Mouse (Mus musculus): ENCODE measurements at regions not wholly inside any gene's neighbourhood (a gene's known extent, or its start where the extent isn't known, plus 50 kb on each side); places are given as distances from the start of the nearest gene placed in this dataset.

DNA sequence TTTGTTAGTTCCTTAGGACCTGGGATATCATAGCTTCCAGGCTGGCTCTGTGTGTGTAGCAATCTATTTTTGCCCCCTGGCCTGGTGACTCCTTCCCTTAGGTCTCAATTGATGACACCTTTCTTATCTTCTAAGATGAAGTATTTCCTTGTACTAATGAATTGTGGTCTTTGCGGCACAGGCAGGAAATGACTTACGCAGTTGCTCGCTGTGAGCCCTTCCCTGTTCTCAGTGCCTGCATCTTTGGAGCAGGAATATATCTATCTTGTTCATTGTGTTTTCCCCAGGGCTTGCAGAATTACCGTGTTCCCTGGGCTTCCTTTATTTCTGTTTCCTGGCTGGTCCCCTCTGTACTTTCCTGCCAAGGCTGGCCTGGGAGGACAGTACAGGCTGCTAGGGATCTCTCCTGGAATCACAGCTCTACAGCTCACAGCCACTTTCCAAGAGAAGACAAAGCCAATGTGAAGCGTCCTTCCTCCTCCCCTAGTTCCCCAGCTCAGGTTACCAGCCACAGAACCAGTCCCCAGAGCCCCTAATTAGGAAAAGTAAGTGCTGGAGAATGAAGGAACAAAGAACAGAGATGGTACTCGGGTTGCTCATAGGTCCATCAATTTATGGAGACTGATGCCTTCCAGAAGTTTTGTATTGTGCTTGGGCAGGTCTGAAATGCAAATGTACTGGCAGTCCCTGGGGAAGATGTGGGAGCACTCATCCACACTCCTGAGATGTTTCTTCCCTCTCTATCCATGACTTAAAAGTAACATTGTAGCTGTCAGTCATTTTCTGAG lies 119.2 kb upstream of the Eef2kmt start:
- no peak for DNase-seq

DNA sequence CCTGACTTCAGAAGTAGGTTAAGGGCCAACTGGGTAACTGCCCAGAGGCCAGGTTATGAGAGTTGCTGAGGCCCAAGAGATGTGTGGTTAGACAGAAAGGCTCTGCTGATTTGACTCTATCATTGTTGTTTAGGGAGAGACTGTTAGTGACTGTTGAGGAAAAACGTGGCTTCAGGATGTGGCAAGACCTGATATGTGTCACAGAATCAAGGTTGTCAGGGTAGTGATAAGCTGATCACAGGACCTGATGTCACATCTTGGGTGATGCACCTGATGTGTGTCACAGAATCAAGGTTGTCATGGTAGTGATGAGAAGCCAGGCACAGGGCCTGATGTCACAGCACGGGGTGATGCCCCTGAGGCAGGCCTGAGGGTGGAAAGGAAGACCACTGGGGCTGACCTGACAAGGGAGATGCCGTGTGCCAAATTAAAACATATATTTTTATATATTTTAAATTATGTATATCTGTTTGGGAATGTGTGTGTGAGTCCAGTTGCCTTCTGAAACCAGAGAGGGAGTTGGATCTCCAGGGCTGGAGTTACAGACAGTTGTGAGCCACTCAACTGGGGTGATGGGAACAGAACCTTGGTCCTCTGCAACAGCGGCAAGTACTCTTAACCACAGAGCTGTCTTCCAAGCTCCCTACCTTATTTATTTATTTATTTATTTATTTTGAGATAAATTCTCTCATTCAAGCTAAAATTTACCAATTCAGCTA lies 115.6 kb upstream of the Eef2kmt start:
- DNase-seq = no peak

DNA sequence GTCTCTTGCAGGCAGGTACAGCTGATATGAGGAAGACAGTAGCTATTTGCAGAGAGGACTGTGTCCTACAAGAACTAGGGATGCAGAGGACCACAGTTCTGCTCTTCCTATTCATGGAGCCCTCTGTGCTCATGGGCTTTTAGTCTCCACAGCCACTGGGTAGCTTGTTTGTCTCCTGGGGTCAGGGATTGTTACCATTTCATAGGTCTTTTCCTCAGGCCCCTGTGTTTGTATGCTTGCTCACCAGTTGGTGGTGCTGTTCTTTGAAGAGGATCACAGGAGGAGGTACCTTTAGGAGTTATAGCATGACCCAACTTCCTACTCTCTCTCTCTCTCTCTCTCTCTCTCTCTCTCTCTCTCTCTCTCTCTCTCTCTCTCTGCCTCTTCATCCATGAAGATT lies 114.7 kb upstream of the Eef2kmt start:
- no peak for DNase-seq

- DNase-seq = no peak
Observed at GRCm38 (mm10) chr16:5368897-5369558, 113.2 kb upstream of the Eef2kmt start.

DNA sequence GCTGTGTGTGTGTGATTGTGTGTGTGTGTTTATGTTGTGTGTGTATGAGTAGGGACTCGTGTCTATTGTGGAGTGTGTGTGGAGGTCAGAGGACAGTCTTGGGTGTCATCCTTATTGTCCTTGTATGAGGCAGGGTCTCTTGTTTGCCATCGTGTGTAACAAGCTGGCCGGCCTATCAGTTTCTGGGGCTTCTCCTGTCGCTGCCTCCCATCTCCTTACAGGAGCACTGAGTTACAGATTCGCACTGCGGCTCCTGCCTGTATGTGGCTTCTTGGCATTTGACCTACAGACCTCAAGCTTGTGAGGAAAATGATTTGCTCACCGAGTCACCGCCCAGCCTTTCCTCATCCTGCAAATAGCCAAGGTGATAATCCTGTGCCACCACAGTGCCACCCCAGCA lies 112.6 kb upstream of the Eef2kmt start:
- no peak for DNase-seq

DNA sequence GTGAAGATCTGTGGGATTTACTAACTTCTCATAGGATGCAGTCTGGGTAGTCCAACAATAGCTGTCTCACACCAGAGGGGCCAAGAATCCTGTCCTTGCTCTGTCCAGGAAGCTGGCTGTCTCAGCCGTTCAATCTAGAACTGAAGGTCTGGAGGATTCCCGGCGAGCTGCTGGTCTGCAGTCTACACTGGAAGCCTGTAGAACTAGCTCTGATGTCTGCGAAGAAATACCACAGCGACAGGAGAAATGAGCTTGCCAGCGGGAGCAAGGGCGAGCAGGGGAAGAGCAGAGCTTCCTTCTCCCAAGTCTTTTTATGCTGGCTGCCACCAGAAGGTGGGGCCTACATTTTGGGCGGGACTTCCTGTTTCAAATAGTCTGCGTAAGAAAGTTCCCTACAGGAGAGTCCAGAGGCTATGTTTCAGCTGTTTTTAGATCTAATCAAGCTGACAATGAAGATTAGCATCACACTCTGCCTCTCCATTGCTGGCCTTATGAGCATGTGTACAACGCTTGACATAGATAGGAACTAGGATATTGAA lies 111.9 kb upstream of the Eef2kmt start:
- DNase-seq = no peak

GRCm38 (mm10) chr16:5366021-5366420 lies 110.2 kb upstream of the Eef2kmt start:
- DNase-seq = no peak

DNA sequence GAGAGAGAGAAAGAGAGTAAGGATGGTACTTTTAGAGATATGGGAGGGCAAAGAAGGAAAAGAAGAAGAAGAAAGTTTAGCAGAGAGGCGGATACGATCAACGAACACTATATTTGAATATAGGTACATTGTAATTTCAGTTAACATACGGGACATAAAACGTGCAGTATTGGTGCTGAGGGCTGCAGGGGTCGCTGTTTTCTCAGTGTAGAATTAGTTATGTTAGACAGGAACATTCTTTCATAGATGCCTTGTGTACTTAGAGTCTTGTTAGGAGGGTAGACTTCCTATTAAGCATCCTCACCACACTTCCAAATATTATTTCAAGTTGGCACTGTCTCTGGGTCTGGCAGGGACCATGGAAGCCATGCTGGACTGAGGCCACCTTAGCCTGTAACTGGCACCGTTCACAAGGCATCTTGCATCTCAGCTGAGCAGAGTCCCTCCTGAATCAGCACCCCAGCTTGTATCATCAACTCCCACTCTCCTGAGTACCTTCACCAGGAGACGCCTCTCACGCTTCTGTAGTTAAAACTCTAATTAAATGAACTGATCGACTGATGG lies 107.3 kb upstream of the Eef2kmt start:
- DNase-seq = no peak

DNA sequence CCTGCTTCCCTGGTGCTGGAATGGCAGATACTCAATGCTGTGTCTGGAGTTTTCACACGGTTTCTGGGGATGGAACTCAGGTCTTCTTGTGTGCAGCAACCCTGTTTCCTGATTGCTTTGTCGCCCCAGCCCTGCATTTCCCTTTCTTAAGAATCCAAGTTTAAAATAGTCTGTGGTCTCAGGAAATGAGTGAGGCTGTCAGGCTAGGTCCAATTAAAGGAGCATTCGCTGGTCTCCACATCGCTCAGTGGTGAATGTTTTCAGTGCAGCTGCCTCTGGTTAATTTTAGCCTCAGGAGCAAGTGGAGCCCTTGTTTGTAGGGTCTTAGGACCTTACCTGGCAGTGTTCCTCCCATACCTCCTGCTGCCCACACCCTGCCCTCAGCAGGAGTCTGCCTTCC lies 103.4 kb upstream of the Eef2kmt start:
- no peak for DNase-seq

GRCm38 (mm10) chr16:5353881-5354280 lies 98.1 kb upstream of the Eef2kmt start:
- no peak for DNase-seq

DNA sequence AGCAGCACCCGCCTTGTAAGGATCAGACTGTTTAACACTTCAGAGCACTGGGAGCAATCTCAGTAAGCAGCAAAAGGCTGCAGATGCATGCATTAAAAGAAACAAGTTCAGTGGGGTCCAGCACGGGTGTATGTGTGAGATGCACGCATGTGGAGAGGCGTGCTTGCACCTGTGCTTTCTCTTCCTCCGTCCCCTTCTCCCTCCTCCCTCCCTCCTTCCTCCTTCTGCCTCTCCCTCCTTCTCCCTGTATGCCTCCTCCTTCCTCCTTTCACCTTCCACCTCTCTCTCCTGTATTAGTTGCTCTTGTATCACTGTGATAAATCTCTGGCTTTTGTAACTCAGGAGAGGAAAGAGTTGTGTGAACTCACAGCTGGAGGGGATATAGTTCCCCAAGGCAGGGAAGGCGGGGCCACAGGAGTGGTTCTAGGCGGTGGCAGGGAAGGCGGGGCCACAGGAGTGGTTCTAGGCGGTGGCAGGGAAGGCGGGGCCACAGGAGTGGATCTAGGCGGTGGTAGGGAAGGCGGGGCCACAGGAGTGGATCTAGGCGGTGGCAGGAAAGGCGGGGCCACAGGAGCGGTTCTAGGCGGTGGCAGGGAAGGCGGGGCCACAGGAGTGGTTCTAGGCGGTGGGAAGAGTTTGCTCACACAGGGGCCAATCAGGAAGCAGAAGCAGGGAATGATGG lies 96.2 kb upstream of the Eef2kmt start:
- DNase-seq = no peak

- DNase-seq = no peak
Observed at GRCm38 (mm10) chr16:5347151-5347550, 91.4 kb upstream of the Eef2kmt start.

DNA sequence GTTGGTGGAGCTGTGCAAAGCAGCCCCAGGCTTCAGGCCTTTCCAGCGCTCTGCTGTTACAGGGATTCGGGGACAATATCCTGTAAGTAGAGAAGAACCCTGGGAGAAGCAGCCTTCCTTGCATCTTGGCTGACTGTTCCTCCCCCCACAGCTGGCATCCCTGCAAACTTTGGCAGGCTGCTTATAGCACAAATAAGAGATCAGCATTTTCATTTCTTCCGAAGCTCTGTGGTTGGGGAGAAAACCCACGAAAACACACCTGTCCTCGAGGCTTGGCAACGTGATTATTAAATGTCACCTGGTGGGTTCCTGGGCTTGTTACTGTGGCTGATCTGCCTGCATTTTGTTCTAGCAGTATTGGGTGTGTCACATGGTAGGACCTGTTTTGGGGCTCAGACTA lies 86.5 kb upstream of the Eef2kmt start:
- no peak for DNase-seq

- no peak for DNase-seq
Observed at GRCm38 (mm10) chr16:5316271-5316670, 60.5 kb upstream of the Eef2kmt start.

DNA sequence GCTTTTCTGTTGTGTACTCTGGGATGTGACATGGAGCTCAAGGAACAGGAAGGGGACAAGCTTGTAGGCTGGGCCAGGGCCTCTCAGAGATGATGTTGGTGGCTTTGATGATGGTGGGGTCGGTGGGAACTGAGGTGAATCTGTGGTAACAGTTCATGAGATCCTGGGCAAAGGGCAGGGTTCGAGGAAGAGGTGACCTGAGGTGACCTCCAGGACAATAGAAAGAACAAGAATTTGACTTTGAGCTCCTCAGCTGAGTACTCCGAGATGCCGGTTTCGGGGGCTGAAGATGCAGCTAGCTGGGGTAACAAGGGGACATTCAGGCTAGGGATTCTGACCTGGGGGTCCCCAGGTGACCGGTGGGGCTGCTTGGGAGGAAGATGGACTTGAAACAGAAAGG lies 57.5 kb upstream of the Eef2kmt start:
- DNase-seq = no peak

GRCm38 (mm10) chr16:5311456-5311855 lies 55.7 kb upstream of the Eef2kmt start:
- DNase-seq = no peak

GRCm38 (mm10) chr16:5310736-5311135 lies 55.0 kb upstream of the Eef2kmt start:
- no peak for DNase-seq

GRCm38 (mm10) chr16:5307761-5308160 lies 52.0 kb upstream of the Eef2kmt start:
- DNase-seq = no peak

DNA sequence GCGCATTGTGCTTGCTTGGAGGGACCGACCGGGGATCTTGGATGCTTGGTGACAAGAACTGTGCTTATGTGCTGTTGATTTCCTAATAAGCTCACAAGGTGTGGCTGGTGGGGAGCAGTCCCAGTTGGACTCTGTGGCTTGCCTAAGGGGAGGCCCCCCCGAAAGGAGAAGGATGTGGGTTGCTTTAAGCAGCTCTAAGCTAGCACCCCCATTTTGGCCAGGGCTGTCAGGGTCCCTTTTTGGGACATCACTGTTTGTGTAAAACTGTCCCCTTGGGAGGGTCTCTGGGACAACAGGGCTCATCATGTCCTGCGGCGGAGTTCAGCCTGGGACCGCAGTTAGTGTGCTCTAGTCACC lies 51.4 kb upstream of the Eef2kmt start:
- no peak for DNase-seq

DNA sequence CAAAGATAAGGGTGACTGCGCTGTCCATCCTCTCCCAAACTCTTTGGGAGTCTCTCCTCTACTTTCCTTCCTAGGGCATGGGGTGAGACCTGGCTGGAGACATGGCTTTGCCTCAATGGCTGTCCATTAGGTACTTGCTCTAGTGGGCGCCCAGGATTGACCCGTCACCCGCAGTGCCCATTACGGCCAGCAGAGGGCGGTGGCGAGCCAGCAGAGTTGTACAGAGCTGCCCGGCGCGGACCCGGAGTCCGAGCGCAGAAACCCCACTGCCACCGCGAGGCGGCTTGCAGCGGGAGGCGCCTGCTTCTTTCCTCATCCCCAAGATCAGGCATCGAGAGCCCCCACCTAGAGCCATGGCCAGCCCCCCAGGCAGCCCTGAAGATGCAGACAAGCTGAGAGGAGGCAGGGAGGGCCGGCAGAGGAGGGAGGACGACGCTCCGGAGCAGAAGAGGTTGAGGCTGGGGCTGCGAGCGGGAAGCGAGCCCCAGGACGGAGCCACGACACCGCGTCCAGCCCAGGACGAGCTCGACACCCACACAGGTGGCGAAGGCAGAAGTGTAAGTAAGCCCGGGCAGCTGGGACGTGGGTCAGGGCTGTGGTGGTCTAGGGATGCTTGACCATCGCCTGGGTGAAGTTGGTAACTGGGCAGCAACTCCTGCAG lies 50.9 kb upstream of the Eef2kmt start:
- DNase-seq = peak; percentile 76

Data from cerebellum, adult 9-11 months (tissue).